Mouse (Mus musculus): ENCODE measurements at regions not wholly inside any gene's neighbourhood (a gene's known extent, or its start where the extent isn't known, plus 50 kb on each side); places are given as distances from the start of the nearest gene placed in this dataset.
A peak's percentile ranks its signal among the peaks of the same experiment; 100 is the strongest.

- Histone ChIP-seq H3K27me3 (no peaks in the 10 kb centered on the region), H3K4me3 (no peak overlapping the region), H3K4me2 (replicated peaks) (no peak overlapping the region), H3K4me1 (no peaks in the 10 kb centered on the region), H3K27ac (no peak overlapping the region), H3K9ac (no peak overlapping the region), H3K36me3 (no peaks in the 10 kb centered on the region), H3K9me3 (replicated peaks) (no peaks in the 10 kb centered on the region)
- ATAC-seq (ENCODE audit: low FRiP score), result no peak
Observed at GRCm38 (mm10) chr13:26112579-26112978, 657.4 kb downstream of the Hdgfl1 start.

DNA sequence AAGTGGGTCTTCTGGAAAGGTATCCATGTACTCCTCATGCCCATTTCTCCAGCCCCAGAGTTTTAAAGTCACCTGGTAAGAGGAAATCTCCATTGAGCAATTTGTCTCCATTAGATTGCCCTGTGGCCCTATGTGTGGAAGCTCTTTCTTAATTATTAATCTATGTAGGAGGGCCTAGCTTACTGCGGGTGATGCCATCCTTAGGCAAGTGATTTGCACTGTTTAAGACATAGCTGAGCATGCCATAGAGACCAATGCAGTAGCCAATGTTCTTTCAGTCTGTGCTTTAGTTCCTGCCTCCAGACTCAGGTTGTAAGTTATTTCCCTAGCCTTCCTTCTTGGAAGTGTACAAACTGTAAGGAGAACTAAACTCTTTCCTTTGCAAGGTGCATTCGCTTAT lies 661.0 kb downstream of the Hdgfl1 start:
- Histone ChIP-seq H3K9me3 (replicated peaks) (no peaks in the 10 kb centered on the region), H3K4me3 (no peak overlapping the region), H3K36me3 (no peaks in the 10 kb centered on the region), H3K4me1 (no peaks in the 10 kb centered on the region), H3K9ac (no peak overlapping the region), H3K4me2 (replicated peaks) (no peak overlapping the region), H3K27me3 (no peaks in the 10 kb centered on the region), H3K27ac (no peak overlapping the region)
- 83% methylated on average over 2 of the region's 2 CpGs for WGBS
- no peak for ATAC-seq (ENCODE audit: low FRiP score)

DNA sequence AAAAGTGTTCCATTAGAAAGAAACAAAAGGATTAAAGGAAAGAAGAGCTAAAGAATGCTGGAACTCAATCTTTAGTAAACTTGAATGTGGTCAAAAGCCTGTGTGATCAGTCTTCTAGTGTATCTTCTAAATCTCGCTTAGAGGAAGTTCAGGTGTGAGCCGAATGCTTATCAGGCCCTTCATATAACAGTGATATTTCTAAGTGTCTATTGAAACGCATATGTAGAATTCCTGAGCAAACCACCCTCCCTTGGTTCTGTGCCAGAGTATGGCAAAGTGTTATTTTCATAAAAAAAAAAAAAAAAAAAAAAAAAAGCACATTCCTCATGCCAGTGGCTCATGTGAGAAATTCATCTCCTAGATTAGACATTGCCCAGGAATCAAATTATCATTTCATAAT lies 681.2 kb downstream of the Hdgfl1 start:
- Histone ChIP-seq H3K4me2 (replicated peaks) (no peak overlapping the region), H3K4me3 (no peak overlapping the region), H3K4me1 (no peaks in the 10 kb centered on the region), H3K9ac (no peak overlapping the region), H3K27ac (no peak overlapping the region), H3K27me3 (no peaks in the 10 kb centered on the region), H3K9me3 (replicated peaks) (no peaks in the 10 kb centered on the region), H3K36me3 (no peaks in the 10 kb centered on the region)
- ATAC-seq (ENCODE audit: low FRiP score), result no peak
- WGBS, result 83% methylated on average over 3 of the region's 3 CpGs

GRCm38 (mm10) chr13:26080814-26081213 lies 689.2 kb downstream of the Hdgfl1 start:
- no peak overlapping the region for H3K9ac ChIP-seq
- H3K27ac ChIP-seq, result peak overlapping the region; percentile 71
- H3K27me3 ChIP-seq, result no peaks in the 10 kb centered on the region
- no peak overlapping the region for H3K4me3 ChIP-seq
- peaks cover 4% of the 10 kb centered on the region for H3K4me1 ChIP-seq
- ATAC-seq (ENCODE audit: low FRiP score), result peak; percentile 50; the same call in 1 of the 2 replicates
- no peaks in the 10 kb centered on the region for H3K9me3 ChIP-seq (replicated peaks)
- 57% methylated on average over 2 of the region's 2 CpGs for WGBS
- no peak overlapping the region for H3K4me2 ChIP-seq (replicated peaks)
- no peaks in the 10 kb centered on the region for H3K36me3 ChIP-seq

- peak overlapping the region; percentile 71 for H3K27ac ChIP-seq
Observed at GRCm38 (mm10) chr13:26080302-26080701, 689.7 kb downstream of the Hdgfl1 start.

DNA sequence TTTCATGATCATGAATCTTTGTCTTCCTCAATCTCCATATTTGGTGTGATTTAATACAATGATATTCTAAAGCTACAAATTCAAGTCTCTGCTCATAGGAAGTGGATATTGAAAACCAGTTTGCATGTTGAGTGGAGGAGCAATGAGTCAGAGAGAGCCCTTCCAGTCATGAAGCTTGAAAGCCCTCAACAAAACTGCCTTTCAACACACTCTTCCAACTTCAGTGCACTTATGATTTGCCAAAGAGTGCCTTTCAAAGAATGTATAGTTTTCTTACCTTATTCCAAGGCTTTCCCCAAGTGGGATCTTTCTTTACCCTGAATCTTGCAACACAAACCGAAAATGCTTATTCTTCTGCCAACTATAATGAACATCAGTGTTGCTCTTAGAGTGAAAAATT lies 690.6 kb downstream of the Hdgfl1 start:
- ATAC-seq (ENCODE audit: low FRiP score), result no peak
- 84% methylated on average over 1 of the region's 1 CpGs for WGBS
- H3K4me1 ChIP-seq, result peaks cover 4% of the 10 kb centered on the region
- no peaks in the 10 kb centered on the region for H3K27me3 ChIP-seq
- no peaks in the 10 kb centered on the region for H3K9me3 ChIP-seq (replicated peaks)
- H3K9ac ChIP-seq, result no peak overlapping the region
- H3K36me3 ChIP-seq, result no peaks in the 10 kb centered on the region
- H3K4me2 ChIP-seq (replicated peaks), result no peak overlapping the region
- H3K27ac ChIP-seq, result no peak overlapping the region; the same call in 1 of the 2 replicates
- no peak overlapping the region for H3K4me3 ChIP-seq

More at GRCm38 (mm10) chr13:26080302-26080701, 689.7 kb downstream of the Hdgfl1 start:
- 63% methylated on average over 4 of the region's 4 CpGs for WGBS
- peaks cover 4% of the 10 kb centered on the region for H3K4me1 ChIP-seq
- no peaks in the 10 kb centered on the region for H3K27me3 ChIP-seq
- no peak overlapping the region for H3K9ac ChIP-seq
- H3K4me2 ChIP-seq (replicated peaks), result no peak overlapping the region
- no peaks in the 10 kb centered on the region for H3K36me3 ChIP-seq
- H3K9me3 ChIP-seq (replicated peaks), result no peaks in the 10 kb centered on the region
- no peak overlapping the region for H3K4me3 ChIP-seq
- no peak for ATAC-seq (ENCODE audit: low FRiP score)

DNA sequence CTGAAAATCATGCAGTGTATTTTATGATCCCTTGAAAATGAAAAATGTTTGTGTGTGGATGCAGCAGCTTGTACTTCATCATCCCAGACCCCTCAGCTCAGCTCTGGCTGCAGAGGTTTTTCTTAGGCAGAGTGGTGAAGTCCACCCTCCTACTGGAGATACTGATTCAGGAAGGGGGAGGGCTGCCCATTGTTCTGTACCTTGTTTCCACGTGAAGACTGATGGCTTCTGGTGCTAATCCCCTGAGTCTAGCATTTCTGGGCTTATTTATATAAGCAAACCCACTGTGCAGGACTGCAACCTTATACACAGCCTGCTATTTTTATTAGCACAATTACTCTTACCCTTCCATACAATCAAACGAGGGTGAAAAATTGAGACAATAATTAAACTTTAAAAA lies 708.6 kb downstream of the Hdgfl1 start:
- ATAC-seq (ENCODE audit: low FRiP score), result 0 out of 2 replicates have a peak, but pooled peaks have one; percentile 46
- Histone ChIP-seq H3K9me3 (replicated peaks) (no peaks in the 10 kb centered on the region), H3K9ac (no peak overlapping the region), H3K4me2 (replicated peaks) (no peak overlapping the region), H3K27ac (no peak overlapping the region), H3K36me3 (no peaks in the 10 kb centered on the region), H3K4me3 (no peak overlapping the region), H3K27me3 (no peaks in the 10 kb centered on the region), H3K4me1 (peaks cover 2% of the 10 kb centered on the region; the same call in 1 of the 2 replicates)
- WGBS, result 22% methylated on average over 2 of the region's 2 CpGs

- no peaks in the 10 kb centered on the region for H3K36me3 ChIP-seq
- no peak overlapping the region for H3K4me3 ChIP-seq
- no peak overlapping the region for H3K4me2 ChIP-seq (replicated peaks)
- no peak for ATAC-seq (ENCODE audit: low FRiP score)
- H3K4me1 ChIP-seq, result no peaks in the 10 kb centered on the region
- no peaks in the 10 kb centered on the region for H3K9me3 ChIP-seq (replicated peaks)
- no peak overlapping the region for H3K9ac ChIP-seq
- H3K27me3 ChIP-seq, result no peaks in the 10 kb centered on the region
- H3K27ac ChIP-seq, result no peak overlapping the region
Observed at GRCm38 (mm10) chr13:26037699-26038098, 732.3 kb downstream of the Hdgfl1 start.

GRCm38 (mm10) chr13:26026386-26026785 lies 743.6 kb downstream of the Hdgfl1 start:
- Histone ChIP-seq H3K9me3 (replicated peaks) (no peaks in the 10 kb centered on the region), H3K36me3 (no peaks in the 10 kb centered on the region), H3K9ac (no peak overlapping the region), H3K4me3 (no peak overlapping the region), H3K27ac (no peak overlapping the region), H3K4me2 (replicated peaks) (no peak overlapping the region), H3K27me3 (no peaks in the 10 kb centered on the region), H3K4me1 (no peaks in the 10 kb centered on the region)
- WGBS, result 84% methylated on average over 3 of the region's 3 CpGs
- ATAC-seq (ENCODE audit: low FRiP score), result no peak

GRCm38 (mm10) chr13:26024696-26025095 lies 745.3 kb downstream of the Hdgfl1 start:
- Histone ChIP-seq H3K4me1 (no peaks in the 10 kb centered on the region), H3K36me3 (no peaks in the 10 kb centered on the region), H3K27ac (no peak overlapping the region), H3K9ac (no peak overlapping the region), H3K4me2 (replicated peaks) (no peak overlapping the region), H3K27me3 (no peaks in the 10 kb centered on the region), H3K9me3 (replicated peaks) (no peaks in the 10 kb centered on the region), H3K4me3 (no peak overlapping the region)
- ATAC-seq (ENCODE audit: low FRiP score), result no peak

- WGBS, result 85% methylated on average over 2 of the region's 2 CpGs
- no peak for ATAC-seq (ENCODE audit: low FRiP score)
Observed at GRCm38 (mm10) chr13:26020491-26020890, 749.5 kb downstream of the Hdgfl1 start.

GRCm38 (mm10) chr13:26009131-26009530 lies 738.8 kb upstream of the Nrsn1 start:
- no peak for ATAC-seq (ENCODE audit: low FRiP score)
- Histone ChIP-seq H3K4me3 (no peak overlapping the region), H3K9ac (no peak overlapping the region), H3K9me3 (replicated peaks) (no peaks in the 10 kb centered on the region), H3K4me2 (replicated peaks) (no peak overlapping the region), H3K4me1 (no peaks in the 10 kb centered on the region), H3K36me3 (no peaks in the 10 kb centered on the region), H3K27ac (no peak overlapping the region), H3K27me3 (no peaks in the 10 kb centered on the region)
- WGBS, result 89% methylated on average over 1 of the region's 1 CpGs

More at GRCm38 (mm10) chr13:26020491-26020890, 749.5 kb downstream of the Hdgfl1 start:
- Histone ChIP-seq H3K36me3 (no peaks in the 10 kb centered on the region), H3K27ac (no peak overlapping the region), H3K27me3 (no peaks in the 10 kb centered on the region), H3K9ac (no peak overlapping the region), H3K4me3 (no peak overlapping the region), H3K4me2 (replicated peaks) (no peak overlapping the region), H3K9me3 (replicated peaks) (no peaks in the 10 kb centered on the region), H3K4me1 (no peaks in the 10 kb centered on the region)

DNA sequence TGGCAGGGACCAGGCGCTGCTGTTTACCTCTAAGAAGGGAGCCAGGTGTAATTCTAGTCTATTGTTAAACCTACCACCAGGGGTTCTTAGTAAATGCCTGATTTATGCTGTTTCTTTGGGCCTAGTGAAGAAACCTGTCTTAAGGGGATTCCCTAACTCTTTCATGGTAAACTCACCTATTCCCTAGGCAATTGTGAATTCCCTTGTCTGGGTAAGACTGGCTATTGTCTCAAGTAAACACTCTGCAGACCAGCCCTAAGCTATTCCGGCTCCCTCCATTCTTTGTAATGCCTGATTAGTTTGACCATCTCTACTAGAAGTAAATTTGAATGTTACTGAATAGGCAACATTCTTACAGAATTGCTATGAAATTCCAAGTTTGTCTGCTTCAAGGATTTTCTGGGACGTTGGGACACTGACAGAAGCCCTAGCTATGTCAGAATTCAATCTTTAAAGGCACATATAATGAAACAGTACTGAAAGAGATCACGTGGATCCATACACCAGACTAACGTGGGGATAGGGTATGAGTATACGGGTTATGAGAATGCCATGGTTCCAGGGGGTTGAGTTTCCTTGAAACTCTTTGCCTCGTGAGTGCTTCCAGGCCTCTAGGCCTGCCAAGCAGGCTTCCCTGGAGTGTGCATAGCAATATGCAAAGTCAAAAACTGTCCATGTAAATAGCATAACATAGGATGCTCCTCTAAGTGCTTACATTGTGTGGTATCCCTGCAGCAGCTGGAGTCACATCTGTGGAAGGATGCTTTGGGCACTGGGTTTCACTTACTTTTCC lies 734.7 kb upstream of the Nrsn1 start:
- no peaks in the 10 kb centered on the region for H3K27me3 ChIP-seq
- no peak for ATAC-seq (ENCODE audit: low FRiP score)
- no peaks in the 10 kb centered on the region for H3K4me1 ChIP-seq
- no peak overlapping the region for H3K9ac ChIP-seq
- H3K4me2 ChIP-seq (replicated peaks), result no peak overlapping the region
- H3K36me3 ChIP-seq, result no peaks in the 10 kb centered on the region
- 85% methylated on average over 7 of the region's 7 CpGs for WGBS
- H3K4me3 ChIP-seq, result no peak overlapping the region
- no peak overlapping the region for H3K27ac ChIP-seq
- H3K9me3 ChIP-seq (replicated peaks), result no peaks in the 10 kb centered on the region
